Mouse (Mus musculus) erythroblast, embryonic 14.5 days (primary cell): ENCODE measurements at regions not wholly inside any gene's neighbourhood (a gene's known extent, or its start where the extent isn't known, plus 50 kb on each side); places are given as distances from the start of the nearest gene placed in this dataset.

Experiments
- GATA1 ChIP-seq: IDR thresholded peaks from 2 replicates; pipeline ENCODE4 v1.6.1; 2012; ENCODE audit warnings: low read length, inconsistent platforms, mixed read lengths
- TAL1 ChIP-seq: IDR thresholded peaks from 3 replicates; pipeline ENCODE4 v1.6.1; 2012; ENCODE audit warnings: low read length, inconsistent platforms, mixed read lengths

GRCm38 (mm10) chr16:30737524-30737923 lies 138.0 kb downstream of the Fam43a start:
- no peak for TF ChIP-seq GATA1
- TF ChIP-seq TAL1: no peak
